In genomic region chr11:5505856-5506575, GRCm38 (mm10) we compare ENCODE assay signal across 8 mouse cellular contexts. TPM values are rescaled to one million over a fixed set of nuclear protein-coding genes. Genes with fewer than 3 reads are reported as not detected.
DNase-seq lines count a peak whose midpoint lies in the region; ATAC-seq lines count a peak whose summit lies in the region.

No protein-coding gene starts in this region.

- 0 out of 2 replicates have a peak overlapping the region, but pooled peaks have one; percentile 9 for H3K27ac ChIP-seq in heart, embryonic 12.5 days (ENCODE audit: poor library complexity, severe bottlenecking)

- H3K4me1 ChIP-seq in heart, embryonic 12.5 days (replicated peaks) = peaks cover 7% of the 10 kb centered on the region

- ATAC-seq in CD4-positive, CD25-positive, alpha-beta regulatory T cell, adult 4 months = peak; percentile 89
- peak; percentile 77 for ATAC-seq in activated CD4-positive, CD25-positive, alpha-beta regulatory T cell, adult 4 months
- ATAC-seq in heart, embryonic 12.5 days (ENCODE audit: insufficient number of reproducible peaks, low FRiP score) = peak; percentile 86
- peak; percentile 59 for ATAC-seq in megakaryocyte, adult 5-6 weeks (ENCODE audit: poor library complexity, severe bottlenecking)

- H3K27me3 ChIP-seq in heart, embryonic 12.5 days (replicated peaks) = no peaks in the 10 kb centered on the region

- peak; percentile 63 for DNase-seq in kidney, postnatal 10 days
- no peak for DNase-seq in right cerebral cortex, postnatal 36 days (ENCODE audit: low spot score in 2 of 2)
- no peak for DNase-seq in cerebellum, adult 11-12 months
- no peak for DNase-seq in gastrocnemius, postnatal 25 days

- no peak overlapping the region for H3K9ac ChIP-seq in heart, embryonic 12.5 days

- 0 out of 2 replicates have a peak, but pooled peaks cover 3% of the 10 kb centered on the region for H3K9me3 ChIP-seq in heart, embryonic 12.5 days (replicated peaks)

- peak overlapping the region; percentile 30 for H3K4me3 ChIP-seq in heart, embryonic 12.5 days

- H3K4me2 ChIP-seq in heart, embryonic 12.5 days = peak overlapping the region; percentile 56

- H3K36me3 ChIP-seq in heart, embryonic 12.5 days = no peaks in the 10 kb centered on the region

- WGBS in heart, embryonic 12.5 days = 14% methylated on average over 18 of the region's 18 CpGs

RNA-seq across cellular contexts. Expression of gene Xbp1, which starts 14.4 kb away (rescaled TPM):
- 10 to 100 TPM; 38.9 to 44.7 TPM for polyA plus RNA-seq in CD4-positive, CD25-positive, alpha-beta regulatory T cell, adult 4 months (2017; shearing (Covaris generic))
- 10 to 100 TPM; 52.4 to 55.6 TPM for polyA plus RNA-seq in activated CD4-positive, CD25-positive, alpha-beta regulatory T cell, adult 4 months (2017; shearing (Covaris generic))
- 125 and 127 TPM in 2 replicates for polyA plus RNA-seq in heart, embryonic 12.5 days (2016; fragmentation: Nextera tagmentation; extraction: Ambion mirVana)
- total RNA-seq in megakaryocyte, adult 5-6 weeks (2015) = 247 and 251 TPM in 2 replicates
- 169 and 186 TPM in 2 replicates for total RNA-seq in megakaryocyte, adult 5-6 weeks (2017)
- 10 to 100 TPM; 53.0 to 60.9 TPM for total RNA-seq in gastrocnemius, postnatal 25 days (2021)

RNA-seq across cellular contexts. Expression of gene Ccdc117, which starts 36.0 kb away (rescaled TPM):
- polyA plus RNA-seq in CD4-positive, CD25-positive, alpha-beta regulatory T cell, adult 4 months (2017; shearing (Covaris generic)) = 1 to 10 TPM; 2.9 to 5.2 TPM
- 1 to 10 TPM; 3.5 to 4.2 TPM for polyA plus RNA-seq in activated CD4-positive, CD25-positive, alpha-beta regulatory T cell, adult 4 months (2017; shearing (Covaris generic))
- polyA plus RNA-seq in heart, embryonic 12.5 days (2016; fragmentation: Nextera tagmentation; extraction: Ambion mirVana) = 16.4 and 17.9 TPM in 2 replicates
- 13.1 and 13.5 TPM in 2 replicates for total RNA-seq in megakaryocyte, adult 5-6 weeks (2015)
- 21.4 and 25.0 TPM in 2 replicates for total RNA-seq in megakaryocyte, adult 5-6 weeks (2017)
- total RNA-seq in gastrocnemius, postnatal 25 days (2021) = 10 to 100 TPM; 14.9 to 15.6 TPM
